Mouse (Mus musculus) G1E-ER4 (cell line): ENCODE data around the gene Adipor2. TPM values are rescaled to one million over a fixed set of nuclear protein-coding genes. Genes with fewer than 3 reads are reported as not detected.

Experiments
- GATA1 ChIP-seq: IDR thresholded peaks from one replicate; pipeline ENCODE4 v1.8.0; 2012; ENCODE audit warnings: low read length, inconsistent platforms
- polyA plus RNA-seq: library from polyadenylated mRNA; stranded (reverse); fragments of >175 nt; gene quantifications from 2 replicates; pipeline ENCODE4 v1.2.3, GENCODE M21; 2012

Adipor2 gene
- polyA plus RNA-seq, 1 experiment = 28.6 TPM

DNA sequence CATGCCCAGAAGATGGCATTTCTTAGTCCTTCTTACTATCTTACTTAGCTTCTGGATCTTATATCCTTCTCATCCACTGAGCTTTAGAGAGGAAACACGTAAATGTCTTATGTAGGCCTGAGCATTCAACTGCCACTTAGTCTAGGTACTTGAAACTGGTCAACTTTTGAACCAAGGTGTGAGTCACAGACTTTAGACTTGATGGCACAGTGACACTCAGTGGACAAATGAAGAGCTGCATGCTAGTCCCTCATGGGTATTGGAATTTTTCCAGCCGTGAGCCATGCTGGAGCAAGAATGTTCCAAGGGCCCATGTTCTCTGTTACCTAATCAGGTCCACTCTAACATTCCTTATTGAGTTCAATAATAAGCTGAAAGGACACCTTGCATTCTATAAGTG, 13.0 kb upstream of the Adipor2 start:
- TF ChIP-seq GATA1 = no peak

DNA sequence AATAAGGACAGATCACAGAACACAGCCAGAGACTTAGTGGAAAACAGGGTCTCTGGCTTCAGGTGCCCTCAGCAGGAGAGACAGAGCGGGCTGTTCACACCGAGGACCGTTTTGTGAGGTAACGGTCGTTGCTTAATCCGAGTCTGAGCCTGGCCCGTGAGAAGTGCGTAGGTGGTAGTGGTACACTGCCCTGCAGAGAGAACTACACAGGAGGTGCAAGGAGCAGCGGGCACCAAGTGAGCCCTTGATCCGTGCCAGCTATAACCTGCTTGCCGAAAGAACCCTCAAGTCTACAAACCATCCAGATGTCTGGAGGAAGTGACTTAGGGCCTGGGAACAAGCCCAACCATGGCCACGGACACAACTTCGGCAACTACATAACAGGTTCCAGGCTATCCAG, 11.8 kb upstream of the Adipor2 start:
- no peak for TF ChIP-seq GATA1

DNA sequence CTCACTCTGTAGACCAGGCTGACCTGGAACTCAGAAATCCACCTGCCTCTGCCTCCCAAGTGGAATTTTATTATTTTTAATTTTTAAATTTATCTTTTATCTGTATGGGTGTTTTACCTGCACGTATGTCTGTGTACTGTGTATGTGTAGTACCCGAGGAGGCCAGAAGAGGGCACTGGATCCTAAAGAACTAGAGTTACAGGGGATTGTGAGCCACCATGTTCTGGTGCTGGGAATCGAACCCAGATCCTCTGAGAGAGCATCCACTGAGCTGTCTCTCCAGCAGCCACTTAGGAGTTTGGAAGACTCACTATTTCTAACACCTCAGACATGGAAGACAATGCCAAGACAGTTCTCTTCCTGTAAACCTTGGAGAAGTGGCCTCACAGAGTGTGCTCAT, 11.1 kb upstream of the Adipor2 start:
- no peak for TF ChIP-seq GATA1

DNA sequence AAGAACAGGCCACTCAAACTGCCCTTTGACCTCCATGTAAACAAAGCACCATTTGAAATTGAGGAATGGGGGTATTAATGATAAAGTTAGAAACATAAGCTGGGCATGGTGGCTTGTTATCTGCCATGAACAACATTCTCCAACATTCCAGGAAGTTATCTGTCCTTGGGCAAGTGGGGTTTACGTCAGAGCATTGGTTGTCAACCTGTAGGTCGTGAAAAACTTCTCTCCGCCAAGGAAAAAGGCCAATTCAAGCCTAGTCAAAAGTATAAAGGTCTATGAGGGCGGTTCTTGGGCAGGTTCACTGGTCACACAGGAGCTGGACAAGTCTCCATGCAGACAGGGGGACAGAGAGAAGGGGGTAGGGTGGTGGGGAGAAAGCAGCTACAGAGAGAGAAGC, 3.5 kb upstream of the Adipor2 start:
- no peak for TF ChIP-seq GATA1

DNA sequence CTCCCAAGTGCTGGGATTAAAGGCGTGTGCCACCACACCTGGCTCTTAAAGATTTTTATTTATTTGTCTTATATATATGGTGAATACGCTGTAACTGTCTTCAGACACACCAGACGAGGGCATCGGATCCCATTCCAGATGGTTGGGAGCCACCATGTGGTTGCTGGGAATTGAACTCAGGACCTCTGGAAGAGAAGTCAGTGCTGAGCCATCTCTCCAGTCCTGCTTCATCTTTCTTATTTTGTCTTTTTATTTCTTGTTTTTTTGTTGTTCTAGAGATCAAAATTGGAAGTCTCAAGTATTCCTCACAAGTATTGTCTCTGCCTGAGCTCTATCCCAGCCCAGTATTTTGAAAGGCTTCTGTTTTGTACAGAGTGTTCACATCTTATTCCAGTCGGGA, 2.9 kb upstream of the Adipor2 start:
- no peak for TF ChIP-seq GATA1

DNA sequence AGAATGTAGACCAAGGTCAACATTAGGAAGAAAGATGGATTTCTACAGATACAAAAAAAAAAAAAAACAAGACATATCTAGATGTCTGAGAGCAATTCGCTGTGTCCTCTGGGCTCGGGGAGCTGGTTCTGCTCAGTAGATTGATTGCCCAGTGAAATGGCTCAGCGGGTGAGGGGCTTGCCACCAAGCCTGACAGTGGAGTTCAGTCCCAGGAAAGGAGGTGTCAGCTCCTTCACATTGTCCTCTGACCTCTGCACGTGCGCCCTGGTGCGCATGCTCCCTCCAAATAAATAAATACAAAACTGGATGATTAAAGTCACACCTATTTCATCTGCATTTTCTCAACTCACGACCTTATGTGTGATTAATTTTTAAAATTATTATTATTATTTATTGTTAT, 1.9 kb upstream of the Adipor2 start:
- no peak for TF ChIP-seq GATA1

DNA sequence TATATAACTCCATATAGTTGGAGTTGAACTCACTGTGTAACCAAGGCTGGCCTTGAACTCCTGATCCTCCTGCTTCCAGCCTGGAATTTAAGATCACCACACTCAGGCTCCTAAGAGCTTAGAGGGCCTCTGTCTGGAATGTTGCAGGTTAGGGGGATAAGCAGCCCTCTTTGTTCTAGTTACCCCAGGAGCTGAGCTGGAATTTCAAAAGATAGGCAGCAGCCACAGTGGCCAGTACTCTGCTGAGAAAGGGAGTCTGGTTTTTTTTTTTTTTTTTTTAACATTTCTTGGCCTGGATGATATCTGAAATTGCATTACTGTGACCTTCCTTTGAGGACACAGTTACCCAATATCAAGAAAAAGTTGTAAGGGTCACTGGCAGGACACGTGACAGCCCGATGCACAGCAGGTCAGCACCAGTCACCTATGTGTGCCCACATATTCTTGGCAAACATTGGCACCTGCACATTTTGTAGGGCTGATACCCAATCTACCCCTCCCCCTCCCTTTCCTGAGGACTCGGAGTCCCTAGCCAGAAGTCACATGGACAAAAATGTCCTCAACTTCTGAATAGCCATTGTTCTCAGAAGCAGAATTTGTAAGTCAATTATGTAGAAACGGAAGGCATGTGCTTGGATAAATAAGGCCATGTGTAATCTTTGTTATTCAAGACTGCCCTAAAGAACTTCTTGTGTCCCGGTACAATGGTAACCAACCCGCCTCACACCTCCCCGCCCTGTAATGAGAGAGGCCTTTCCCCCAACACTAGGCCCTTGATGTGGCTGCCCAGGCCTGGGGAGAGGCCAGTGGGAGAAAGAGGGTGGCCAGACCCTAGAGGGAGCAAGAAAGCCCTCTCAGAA, 1.1 kb upstream of the Adipor2 start:
- TF ChIP-seq GATA1 = no peak

DNA sequence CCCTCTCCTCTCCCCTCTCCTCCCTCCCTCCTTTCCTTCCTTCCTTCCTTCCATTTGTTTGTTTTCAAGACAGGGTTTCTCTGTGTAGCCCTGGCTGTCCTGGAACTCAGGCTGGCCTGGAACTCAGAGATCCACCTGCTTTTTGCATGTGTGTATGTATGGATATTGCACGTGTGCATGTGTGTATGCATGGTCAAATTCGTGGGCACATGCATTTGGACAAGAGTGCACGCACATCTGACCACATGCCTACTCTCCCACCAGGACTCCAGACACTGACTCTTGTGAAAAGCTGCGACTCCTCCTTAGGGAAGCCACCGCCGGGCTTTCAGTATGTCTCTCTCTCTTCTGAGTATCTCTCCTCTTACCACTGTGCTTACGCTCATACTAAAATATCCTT, 317 bp upstream of the Adipor2 start:
- no peak for TF ChIP-seq GATA1

DNA sequence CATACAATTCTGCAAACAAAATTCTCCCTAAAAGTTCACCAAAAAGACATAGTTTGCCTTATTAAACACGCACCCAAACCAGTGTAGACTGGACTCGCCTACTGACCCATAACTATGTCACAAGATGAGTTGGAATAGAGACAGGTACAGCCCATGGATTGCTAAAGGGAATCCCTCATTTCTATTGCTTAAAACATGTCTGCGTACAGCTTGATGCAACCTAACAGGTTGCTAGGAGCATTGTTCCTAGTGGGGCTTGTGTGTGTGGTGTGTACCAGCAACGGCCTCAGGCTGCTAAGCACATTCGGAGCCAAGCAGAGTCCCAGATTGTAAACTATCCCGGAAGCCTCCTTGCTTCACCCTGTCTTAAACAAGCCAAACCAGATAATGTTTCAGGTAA, 861 bp downstream of the Adipor2 start:
- no peak for TF ChIP-seq GATA1

DNA sequence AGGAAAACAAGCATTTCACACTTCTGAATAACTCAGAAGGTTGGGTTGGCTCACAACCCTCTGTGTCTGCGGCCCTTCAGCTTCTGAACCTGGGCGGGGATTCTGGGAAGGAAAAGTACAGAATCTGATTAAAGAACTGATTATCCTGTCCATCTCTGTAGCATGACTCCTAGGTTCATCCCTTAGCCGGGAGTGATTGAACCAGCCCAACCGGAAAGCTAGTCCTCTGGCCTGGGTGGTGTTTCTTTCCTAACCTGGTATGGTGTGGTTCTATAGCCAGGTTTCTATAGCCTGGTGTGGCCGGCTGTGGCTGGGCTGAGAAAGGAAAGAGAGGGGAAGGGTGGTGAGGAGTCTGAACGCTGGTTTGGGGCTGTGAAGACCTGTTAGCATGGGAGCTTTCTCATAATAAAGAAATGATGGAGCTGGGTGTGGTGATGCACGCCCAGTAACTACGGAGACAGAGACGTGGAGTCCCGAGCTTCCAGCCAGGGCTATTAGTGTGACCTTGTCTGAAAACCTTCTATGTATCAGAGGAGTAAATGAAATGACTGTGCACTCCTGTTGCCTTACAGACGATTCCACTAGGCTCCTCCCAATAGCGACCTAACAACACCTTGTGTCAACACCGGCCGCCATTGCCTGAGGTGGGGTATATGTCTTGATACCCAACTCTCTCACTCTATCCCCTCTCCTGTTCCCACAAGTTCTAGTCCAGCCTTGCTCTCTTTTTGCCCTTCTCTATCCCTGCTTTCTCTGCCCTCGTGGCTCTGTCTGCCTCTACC, 3.1 kb downstream of the Adipor2 start:
- no peak for TF ChIP-seq GATA1

DNA sequence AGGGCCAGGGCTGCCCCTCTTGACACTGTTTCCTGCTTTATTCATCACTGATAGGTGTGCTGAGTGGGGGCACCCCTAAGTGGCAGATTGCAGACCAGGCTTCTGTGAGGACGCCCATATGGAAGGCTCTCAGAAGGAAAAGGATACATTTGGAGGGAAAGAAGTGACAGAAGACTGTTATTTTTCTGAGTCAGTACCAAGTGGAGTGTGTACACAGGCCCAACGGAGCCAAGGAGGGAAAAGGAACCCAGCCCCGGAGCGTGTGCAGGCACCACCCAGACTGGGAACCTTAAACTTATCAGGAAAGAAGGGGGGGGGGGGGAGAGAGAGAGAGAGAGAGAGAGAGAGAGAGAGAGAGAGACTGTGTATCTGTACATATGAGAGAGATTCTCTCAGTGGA, 4.9 kb downstream of the Adipor2 start:
- TF ChIP-seq GATA1 = no peak

DNA sequence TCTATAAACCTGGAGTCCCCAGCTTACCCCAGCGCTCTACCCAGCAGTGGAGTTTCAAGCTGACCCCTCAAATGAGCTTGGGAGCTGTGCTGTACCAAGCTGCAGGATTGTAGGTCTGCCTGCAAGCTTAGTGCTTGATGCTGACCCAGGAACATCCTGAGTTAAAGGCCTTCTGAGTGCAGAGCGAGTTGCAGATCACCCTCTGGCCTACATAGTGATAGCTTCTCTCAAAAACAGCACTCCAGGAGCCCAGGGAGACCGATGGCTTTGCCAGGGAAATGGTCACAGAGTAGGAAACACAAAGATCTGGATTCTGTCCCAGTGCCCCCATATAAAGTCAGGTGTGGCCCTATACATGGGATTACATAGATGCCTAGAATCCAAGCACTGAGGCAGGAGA, 6.0 kb downstream of the Adipor2 start:
- no peak for TF ChIP-seq GATA1

DNA sequence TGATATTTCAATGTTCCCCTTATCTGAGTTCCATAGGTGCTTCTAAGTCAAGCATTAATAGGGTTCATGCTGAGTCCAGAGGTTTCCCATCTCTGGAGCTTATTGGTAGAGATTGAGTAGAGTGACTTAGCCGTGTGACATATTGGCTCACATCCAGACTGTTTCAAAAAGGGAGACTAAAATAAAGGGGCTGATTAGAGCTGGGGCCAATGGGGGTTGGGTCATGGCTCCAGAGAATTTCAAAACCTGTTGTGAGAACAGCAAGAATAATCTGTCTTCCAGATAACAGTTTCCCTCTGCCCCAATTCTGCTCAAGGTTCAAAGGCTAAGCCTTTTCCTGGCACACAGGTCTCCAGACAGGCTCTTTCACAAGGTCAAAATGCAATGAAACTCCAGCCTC, 7.7 kb downstream of the Adipor2 start:
- TF ChIP-seq GATA1 = no peak

DNA sequence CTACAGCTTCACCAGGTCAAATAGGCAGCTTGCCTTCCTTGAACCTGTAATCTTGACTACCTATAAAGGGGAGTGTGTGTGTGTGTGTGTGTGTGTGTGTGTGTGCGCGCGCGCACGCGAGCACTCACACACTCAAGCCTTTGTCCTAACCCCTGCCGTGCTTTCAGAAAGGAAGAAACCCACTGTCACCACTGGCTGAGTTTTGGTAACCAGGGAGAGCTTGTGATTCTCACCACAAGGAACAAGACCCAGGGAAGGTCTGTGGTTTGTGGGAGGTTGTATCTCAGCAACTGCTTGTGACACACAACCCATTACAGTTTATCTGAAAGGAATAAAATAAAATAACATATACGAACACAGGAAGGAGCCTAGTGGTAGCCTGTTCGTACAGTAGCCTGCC, 8.9 kb downstream of the Adipor2 start:
- TF ChIP-seq GATA1 = no peak

DNA sequence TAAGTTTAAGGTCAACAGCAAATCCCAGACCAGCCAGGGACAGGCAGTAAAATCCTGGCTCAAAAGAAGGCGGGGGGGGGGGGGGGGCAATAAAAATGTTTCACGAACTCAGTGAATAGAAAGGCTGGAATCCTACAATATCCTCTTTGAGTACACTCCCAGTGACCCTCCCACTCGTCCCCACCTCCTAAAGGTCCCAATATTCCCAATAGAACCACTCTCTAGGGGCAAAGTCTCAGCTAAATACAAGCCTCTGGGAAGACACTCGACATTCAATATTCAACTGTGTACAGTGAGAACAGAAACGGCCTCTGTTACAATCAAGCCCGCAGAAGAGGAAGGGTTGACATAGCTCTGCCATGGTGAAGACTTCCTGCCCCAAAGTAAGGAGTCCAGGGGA, 9.7 kb downstream of the Adipor2 start:
- TF ChIP-seq GATA1 = no peak

DNA sequence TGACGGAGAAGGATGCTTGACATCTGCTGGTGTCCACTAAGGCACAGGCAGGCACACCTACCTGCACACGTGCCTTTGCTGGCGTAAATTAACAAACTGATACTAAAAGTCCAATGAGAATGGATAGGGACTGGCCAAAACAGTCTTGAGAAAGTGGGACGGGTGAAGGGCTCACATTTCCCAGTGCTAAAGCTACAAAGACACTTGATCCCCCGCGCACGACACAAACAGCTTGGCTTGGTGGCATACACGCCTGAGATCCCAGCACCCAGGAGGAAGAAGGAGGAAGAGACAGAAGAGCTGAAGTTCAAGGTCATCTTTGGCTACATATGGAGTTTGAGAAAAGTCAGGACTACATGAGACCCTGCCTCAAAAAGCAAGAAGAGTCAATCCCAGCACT, 11.0 kb downstream of the Adipor2 start:
- no peak for TF ChIP-seq GATA1

DNA sequence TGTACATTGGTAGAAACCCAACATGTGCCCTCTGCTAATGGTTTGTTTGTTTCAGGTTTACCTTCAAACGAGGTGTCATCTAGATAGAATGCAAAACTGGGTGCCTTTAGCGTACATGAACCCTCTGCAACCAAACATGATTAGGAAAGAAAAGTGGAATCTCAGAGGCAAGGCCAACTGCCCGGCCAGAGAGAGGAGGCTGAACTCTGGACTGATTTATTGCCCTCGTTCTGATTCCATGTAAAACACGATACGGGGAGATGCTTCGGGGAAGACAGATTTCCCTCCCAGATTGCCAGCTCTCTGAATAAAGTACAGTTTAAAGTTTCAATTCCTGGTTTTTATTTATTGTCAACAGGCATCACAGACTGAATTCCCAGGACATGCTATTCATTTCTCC, 12.2 kb downstream of the Adipor2 start:
- TF ChIP-seq GATA1 = no peak
